Mouse (Mus musculus) neural tube, embryonic 12.5 days (tissue): ENCODE data around the gene Zfp119b. TPM values are rescaled to one million over a fixed set of nuclear protein-coding genes. Genes with fewer than 3 reads are reported as not detected.
A peak's percentile ranks its signal among the peaks of the same experiment; 100 is the strongest.
"Not testable (repeated sequence)": the region's sequence is repeated elsewhere in the genome, so short reads cannot be mapped to it uniquely, and the experiment has no call there.

Source experiments
- ATAC-seq: fragments of 200-750 bp; cut with Nextera tagmentation; 2 replicates; pipeline ENCODE4 v1.8.0; 2017; ENCODE audit warnings: low read depth, mild to moderate bottlenecking, moderate TSS enrichment, moderate library complexity; ENCODE audit not compliant: low FRiP score
- H3K27ac ChIP-seq: fragments of 300-500 bp; sonication (generic); 2 replicates; pipeline ENCODE4 v1.5.1; 2016
- H3K27me3 ChIP-seq: fragments of 300-500 bp; sonication (generic); replicated peaks from 2 replicates; pipeline ENCODE4 v1.6.1; 2016; ENCODE audit warnings: mild to moderate bottlenecking
- H3K36me3 ChIP-seq: fragments of 300-500 bp; sonication (generic); 2 replicates; pipeline ENCODE4 v1.6.1; 2016; ENCODE audit warnings: mild to moderate bottlenecking
- H3K4me1 ChIP-seq: fragments of 300-500 bp; sonication (generic); 2 replicates; pipeline ENCODE4 v1.6.1; 2016
- H3K4me2 ChIP-seq: fragments of 300-500 bp; sonication (generic); replicated peaks from 2 replicates; pipeline ENCODE4 v1.6.1; 2016; ENCODE audit warnings: mild to moderate bottlenecking
- H3K4me3 ChIP-seq: fragments of 300-500 bp; sonication (generic); 2 replicates; pipeline ENCODE4 v1.5.1; 2016
- H3K9ac ChIP-seq: fragments of 300-500 bp; sonication (generic); 2 replicates; pipeline ENCODE4 v1.6.1; 2016; ENCODE audit warnings: mild to moderate bottlenecking
- H3K9me3 ChIP-seq: fragments of 300-500 bp; sonication (generic); 2 replicates; pipeline ENCODE4 v1.6.1; 2016; ENCODE audit warnings: mild to moderate bottlenecking
- WGBS: fragments of 180-500 bp; shearing (Covaris S2); methylation state at CpG from one replicate; pipeline ENCODE4 v1.1.7; 2016; 5-methylcytosine and 5-hydroxymethylcytosine counted together
- polyA plus RNA-seq: library from polyadenylated mRNA; unstranded; fragments of >200 nt; fragmentation: Nextera tagmentation; extraction: Ambion mirVana; gene quantifications from 2 replicates; pipeline ENCODE4 v1.2.1, GENCODE M21; 2016

The Zfp119b gene
- polyA plus RNA-seq, 1 experiment from 2014 or later: 6.0 TPM

- peak; percentile 97 for ATAC-seq
- peak overlapping the region; percentile 43 for H3K4me3 ChIP-seq
Observed at GRCm38 (mm10) chr17:55931553-55932502, 17.5 kb downstream of the Zfp119b start.

GRCm38 (mm10) chr17:55906669-55907068, 42.6 kb downstream of the Zfp119b start:
- ATAC-seq: no peak
- Histone ChIP-seq H3K9me3 (no peaks in the 10 kb centered on the region; the same call in 1 of the 2 replicates), H3K4me1 (no peaks in the 10 kb centered on the region), H3K27ac (no peak overlapping the region), H3K4me3 (no peak overlapping the region), H3K4me2 (no peak overlapping the region), H3K27me3 (no peaks in the 10 kb centered on the region), H3K36me3 (no peaks in the 10 kb centered on the region), H3K9ac (no peak overlapping the region)

More at GRCm38 (mm10) chr17:55931553-55932502, 17.5 kb downstream of the Zfp119b start:
- no peaks in the 10 kb centered on the region for H3K36me3 ChIP-seq
- peak overlapping the region; percentile 64 for H3K9ac ChIP-seq
- H3K4me1 ChIP-seq: no peaks in the 10 kb centered on the region
- 2% methylated on average over 33 of the region's 33 CpGs for WGBS
- no peaks in the 10 kb centered on the region for H3K27me3 ChIP-seq
- no peaks in the 10 kb centered on the region for H3K9me3 ChIP-seq
- peak overlapping the region; percentile 61 for H3K4me2 ChIP-seq
- H3K27ac ChIP-seq: peak overlapping the region; percentile 39; the same call in 1 of the 2 replicates

GRCm38 (mm10) chr17:55904131-55904530, 45.2 kb downstream of the Zfp119b start:
- WGBS: 67% methylated on average over 6 of the region's 6 CpGs
- Histone ChIP-seq H3K27ac (no peak overlapping the region), H3K9ac (no peak overlapping the region), H3K4me3 (no peak overlapping the region), H3K36me3 (no peaks in the 10 kb centered on the region), H3K27me3 (no peaks in the 10 kb centered on the region), H3K4me2 (no peak overlapping the region), H3K9me3 (no peaks in the 10 kb centered on the region), H3K4me1 (no peaks in the 10 kb centered on the region)
- no peak for ATAC-seq

- 90% methylated on average over 1 of the region's 1 CpGs for WGBS
- ATAC-seq: no peak
Observed at GRCm38 (mm10) chr17:55903687-55904086, 45.6 kb downstream of the Zfp119b start.

GRCm38 (mm10) chr17:55903087-55903486, 46.2 kb downstream of the Zfp119b start:
- Histone ChIP-seq H3K27me3 (no peaks in the 10 kb centered on the region), H3K4me3 (no peak overlapping the region), H3K36me3 (peaks cover 8% of the 10 kb centered on the region), H3K9me3 (0 out of 2 replicates have a peak, but pooled peaks cover under 1% of the 10 kb centered on the region), H3K4me1 (no peaks in the 10 kb centered on the region), H3K27ac (no peak overlapping the region), H3K9ac (no peak overlapping the region), H3K4me2 (no peak overlapping the region)
- WGBS: 64% methylated on average over 2 of the region's 2 CpGs
- ATAC-seq: no peak

More at GRCm38 (mm10) chr17:55903687-55904086, 45.6 kb downstream of the Zfp119b start:
- Histone ChIP-seq H3K4me3 (no peak overlapping the region), H3K27ac (no peak overlapping the region), H3K36me3 (peaks cover 3% of the 10 kb centered on the region; the same call in 1 of the 2 replicates), H3K27me3 (no peaks in the 10 kb centered on the region), H3K4me1 (no peaks in the 10 kb centered on the region), H3K9ac (no peak overlapping the region), H3K9me3 (no peaks in the 10 kb centered on the region), H3K4me2 (no peak overlapping the region)

GRCm38 (mm10) chr17:55892406-55892955, 56.8 kb downstream of the Zfp119b start:
- not testable (repeated sequence) for H3K36me3 ChIP-seq, H3K27me3 ChIP-seq, ATAC-seq, H3K27ac ChIP-seq, H3K4me1 ChIP-seq, H3K9me3 ChIP-seq, H3K9ac ChIP-seq
- Histone ChIP-seq H3K4me2 (peak overlapping the region; percentile 57), H3K4me3 (peak overlapping the region; percentile 47)
- 19% methylated on average over 6 of the region's 8 CpGs for WGBS

Other genes with a start within 250 kb of the Zfp119b start
- 10.4 and 12.2 TPM in 2 replicates for gene Pot1b, start 236.9 kb downstream of the Zfp119b start, polyA plus RNA-seq
- 0.17 TPM in 1 of 2 replicates, not detected in the other for gene Adgre4, start 199.5 kb downstream of the Zfp119b start, polyA plus RNA-seq
- gene Zfp119a, start 70.6 kb downstream of the Zfp119b start, polyA plus RNA-seq: 9.8 and 10.0 TPM in 2 replicates
- gene Zfp959, start 57.4 kb downstream of the Zfp119b start, polyA plus RNA-seq: 12.8 and 17.0 TPM in 2 replicates
- 2.3 and 2.8 TPM in 2 replicates for gene Ebi3, start 3.1 kb upstream of the Zfp119b start, polyA plus RNA-seq
- gene Yju2, start 9.6 kb upstream of the Zfp119b start, polyA plus RNA-seq: 24.2 and 27.1 TPM in 2 replicates
- 136 and 143 TPM in 2 replicates for gene Shd, start 21.0 kb upstream of the Zfp119b start, polyA plus RNA-seq
- 114 and 123 TPM in 2 replicates for gene Fsd1, start 37.0 kb upstream of the Zfp119b start, polyA plus RNA-seq
- 5.9 and 7.2 TPM in 2 replicates for gene Stap2, start 56.1 kb upstream of the Zfp119b start, polyA plus RNA-seq
- 209 and 214 TPM in 2 replicates for gene Mpnd, start 56.2 kb upstream of the Zfp119b start, polyA plus RNA-seq
- gene Sh3gl1, start 87.1 kb upstream of the Zfp119b start, polyA plus RNA-seq: 134 TPM in 2 replicates
- 25.3 and 29.6 TPM in 2 replicates for gene Chaf1a, start 90.9 kb upstream of the Zfp119b start, polyA plus RNA-seq
- gene Ubxn6, start 125.5 kb upstream of the Zfp119b start, polyA plus RNA-seq: 61.0 and 63.8 TPM in 2 replicates
- 166 and 173 TPM in 2 replicates for gene Hdgfl2, start 130.1 kb upstream of the Zfp119b start, polyA plus RNA-seq
- 0.05 and 0.10 TPM in 2 replicates for gene Plin4, start 160.3 kb upstream of the Zfp119b start, polyA plus RNA-seq
- gene Plin5, start 168.1 kb upstream of the Zfp119b start, polyA plus RNA-seq: 0.30 and 0.38 TPM in 2 replicates
- 0.14 TPM in 1 of 2 replicates, not detected in the other for gene Lrg1, start 172.5 kb upstream of the Zfp119b start, polyA plus RNA-seq
- 12.5 and 13.0 TPM in 2 replicates for gene Sema6b, start 190.8 kb upstream of the Zfp119b start, polyA plus RNA-seq
- 8.9 and 9.8 TPM in 2 replicates for gene Tnfaip8l1, start 213.0 kb upstream of the Zfp119b start, polyA plus RNA-seq
- gene Mydgf, start 234.4 kb upstream of the Zfp119b start, polyA plus RNA-seq: 65.5 and 65.9 TPM in 2 replicates